Mouse (Mus musculus) forebrain, embryonic 14.5 days (tissue): ENCODE results near the gene Nebl. TPM values are rescaled to one million over a fixed set of nuclear protein-coding genes. Genes with fewer than 3 reads are reported as not detected.

Source experiments
- ATAC-seq: fragments of 200-750 bp; cut with Nextera tagmentation; 2 replicates; pipeline ENCODE4 v1.8.0; 2017; ENCODE audit warnings: mild to moderate bottlenecking, moderate library complexity
- DNase-seq: peaks from one replicate; pipeline ENCODE4 v3.0.0-alpha.2; 2015; ENCODE audit warnings: low spot score
- H3K27ac ChIP-seq: fragments of 300-500 bp; sonication (generic); 2 replicates; pipeline ENCODE4 v1.5.1; 2014; ENCODE audit warnings: low read depth, mild to moderate bottlenecking, control low read depth, low read length, moderate library complexity
- H3K27me3 ChIP-seq: fragments of 300-500 bp; sonication (generic); replicated peaks from 2 replicates; pipeline ENCODE4 v1.6.1; 2014; ENCODE audit warnings: low read length, control low read depth, mixed read lengths; ENCODE audit not compliant: control insufficient read depth, insufficient read depth
- H3K36me3 ChIP-seq: fragments of 300-500 bp; sonication (generic); 2 replicates; pipeline ENCODE4 v1.6.1; 2014; ENCODE audit warnings: low read length, control low read depth; ENCODE audit not compliant: control insufficient read depth, insufficient read depth
- H3K4me1 ChIP-seq: fragments of 300-500 bp; sonication (generic); 2 replicates; pipeline ENCODE4 v1.6.1; 2014; ENCODE audit warnings: antibody characterized with exemption, low read length, control low read depth; ENCODE audit not compliant: control insufficient read depth, insufficient read depth
- H3K4me2 ChIP-seq: fragments of 300-500 bp; sonication (generic); 2 replicates; pipeline ENCODE4 v1.6.1; 2014; ENCODE audit warnings: mild to moderate bottlenecking, control low read depth, low read length
- H3K4me3 ChIP-seq: fragments of 300-500 bp; sonication (generic); 2 replicates; pipeline ENCODE4 v1.5.1; 2014; ENCODE audit warnings: low read depth, low read length, control low read depth
- H3K9ac ChIP-seq: fragments of 300-500 bp; sonication (generic); 2 replicates; pipeline ENCODE4 v1.6.1; 2014; ENCODE audit warnings: mild to moderate bottlenecking, low read length, control low read depth, moderate library complexity
- H3K9me3 ChIP-seq: fragments of 300-500 bp; sonication (generic); replicated peaks from 2 replicates; pipeline ENCODE4 v1.6.1; 2016; ENCODE audit warnings: low read length, control low read depth, mixed read lengths; ENCODE audit not compliant: control insufficient read depth
- WGBS: fragments of 180-500 bp; shearing (Covaris S2); extraction: QIAGEN DNeasy Blood & Tissue Kit; methylation state at CpG from one replicate; pipeline ENCODE4 v1.1.7; 2014; 5-methylcytosine and 5-hydroxymethylcytosine counted together
- polyA plus RNA-seq: library from polyadenylated mRNA; unstranded; fragments of >200 nt; fragmentation: Nextera tagmentation; extraction: Ambion mirVana; gene quantifications from 2 replicates; pipeline ENCODE4 v1.2.1, GENCODE M21; 2014

Gene Nebl
- polyA plus RNA-seq, 1 experiment from 2014 or later, result 3.5 TPM

DNA sequence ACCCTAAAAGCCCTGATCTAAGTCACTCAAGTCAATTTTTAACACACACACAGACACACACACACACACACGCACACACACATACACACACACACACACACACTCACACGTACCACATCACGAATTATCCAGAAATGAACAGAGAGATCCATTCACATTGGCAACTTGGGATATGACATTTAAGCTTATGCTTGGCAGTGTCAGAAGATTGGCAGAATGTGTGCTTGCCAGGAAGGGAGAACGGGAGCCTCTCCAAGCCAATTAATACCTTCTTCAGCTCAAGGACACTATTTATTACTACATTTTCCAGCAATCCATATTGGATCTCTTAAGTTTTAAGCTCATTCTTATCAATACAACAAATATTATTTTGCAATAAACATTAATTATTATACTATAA is 303.1 kb downstream of the Nebl start:
- H3K36me3 ChIP-seq, result no peaks in the 10 kb centered on the region
- H3K27ac ChIP-seq, result no peak overlapping the region
- no peak overlapping the region for H3K4me3 ChIP-seq
- peak; percentile 50; the same call in 1 of the 2 replicates for ATAC-seq
- H3K27me3 ChIP-seq, result no peaks in the 10 kb centered on the region
- WGBS, result 74% methylated on average over 4 of the region's 4 CpGs
- H3K9me3 ChIP-seq, result no peaks in the 10 kb centered on the region
- H3K4me2 ChIP-seq, result no peak overlapping the region
- no peak overlapping the region for H3K9ac ChIP-seq
- DNase-seq, result peak; percentile 63
- no peaks in the 10 kb centered on the region for H3K4me1 ChIP-seq

GRCm38 (mm10) chr2:17422967-17423366 is 308.3 kb downstream of the Nebl start:
- H3K4me2 ChIP-seq, result no peak overlapping the region
- WGBS, result 2% methylated on average over 1 of the region's 1 CpGs

GRCm38 (mm10) chr2:17415347-17415746 is 315.9 kb downstream of the Nebl start:
- Histone ChIP-seq H3K36me3 (no peaks in the 10 kb centered on the region), H3K4me1 (no peaks in the 10 kb centered on the region), H3K9me3 (no peaks in the 10 kb centered on the region), H3K4me2 (no peak overlapping the region), H3K4me3 (no peak overlapping the region), H3K9ac (no peak overlapping the region), H3K27ac (no peak overlapping the region), H3K27me3 (no peaks in the 10 kb centered on the region)
- WGBS, result 24% methylated on average over 4 of the region's 4 CpGs
- peak; percentile 70 for DNase-seq
- 0 out of 2 replicates have a peak, but pooled peaks have one; percentile 29 for ATAC-seq

More at GRCm38 (mm10) chr2:17422967-17423366, 308.3 kb downstream of the Nebl start:
- no peak overlapping the region for H3K9ac ChIP-seq
- peak; percentile 89 for DNase-seq
- no peak overlapping the region for H3K27ac ChIP-seq
- no peaks in the 10 kb centered on the region for H3K9me3 ChIP-seq
- H3K4me3 ChIP-seq, result no peak overlapping the region
- H3K27me3 ChIP-seq, result no peaks in the 10 kb centered on the region
- H3K4me1 ChIP-seq, result no peaks in the 10 kb centered on the region
- no peaks in the 10 kb centered on the region for H3K36me3 ChIP-seq
- peak; percentile 79; the same call in 1 of the 2 replicates for ATAC-seq

DNA sequence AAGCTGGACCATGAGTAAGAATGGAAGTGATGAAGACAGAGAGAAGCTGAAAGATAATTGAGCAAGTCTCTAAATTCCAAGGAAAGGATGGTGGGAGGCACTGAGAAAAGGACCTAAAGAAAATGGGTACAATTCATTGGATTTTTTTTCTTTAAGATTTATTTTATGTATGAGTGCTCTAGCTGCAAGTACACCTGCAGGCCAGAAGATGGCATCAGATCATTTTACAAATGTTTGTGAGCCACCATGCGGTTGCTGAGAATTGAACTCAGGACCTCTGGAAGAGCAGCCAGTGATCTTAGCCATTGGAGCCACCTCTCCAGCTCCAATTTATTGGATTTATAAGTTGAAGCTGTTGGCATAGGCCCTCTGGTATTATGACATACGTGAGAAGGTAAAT is 316.9 kb downstream of the Nebl start:
- no peak overlapping the region for H3K9ac ChIP-seq
- H3K27me3 ChIP-seq, result no peaks in the 10 kb centered on the region
- H3K4me1 ChIP-seq, result no peaks in the 10 kb centered on the region
- H3K4me2 ChIP-seq, result no peak overlapping the region
- 83% methylated on average over 2 of the region's 2 CpGs for WGBS
- no peak overlapping the region for H3K4me3 ChIP-seq
- DNase-seq, result no peak
- ATAC-seq, result no peak
- H3K9me3 ChIP-seq, result no peaks in the 10 kb centered on the region
- H3K27ac ChIP-seq, result no peak overlapping the region
- H3K36me3 ChIP-seq, result no peaks in the 10 kb centered on the region

DNA sequence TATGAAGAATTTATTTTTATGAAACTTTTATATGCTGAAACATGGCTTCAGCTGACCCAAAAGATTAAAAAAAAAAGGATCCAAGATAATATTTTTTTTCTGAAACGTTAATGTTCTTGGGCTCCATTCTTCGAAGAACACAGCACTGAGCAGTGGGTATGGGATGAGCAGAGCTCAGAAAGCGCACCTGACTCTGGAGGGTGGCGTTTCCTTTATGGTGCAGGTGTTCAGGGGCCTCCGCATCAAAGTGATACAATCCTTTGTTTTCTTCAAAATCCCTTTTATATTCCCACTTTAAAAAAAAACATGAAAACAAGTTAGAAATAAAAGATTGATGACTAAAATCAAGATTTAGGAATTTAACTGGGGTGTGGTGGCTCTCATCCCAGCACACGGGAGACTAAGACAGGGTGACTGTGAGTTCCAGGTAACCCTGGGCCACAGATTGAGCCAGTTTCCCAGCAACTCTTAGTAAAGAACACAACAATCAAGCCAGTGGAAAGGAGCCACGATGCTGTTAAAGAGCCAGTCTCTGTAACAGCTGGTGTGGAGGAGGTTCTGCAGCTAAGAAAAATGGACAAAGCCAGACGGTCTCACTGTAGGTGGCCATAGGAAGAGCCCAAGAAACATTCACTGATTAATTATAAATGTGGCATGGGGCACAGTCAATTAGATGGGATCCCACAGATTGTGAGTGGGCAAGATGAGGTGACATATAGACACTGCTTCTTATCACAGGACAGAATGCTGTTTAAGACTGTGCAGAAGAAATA is 317.6 kb downstream of the Nebl start:
- whole genome bisulfite sequencing, result 66% methylated on average over 8 of the region's 8 CpGs
- ATAC-seq, result no peak
- H3K27ac ChIP-seq, result no peak overlapping the region
- H3K9ac ChIP-seq, result no peak overlapping the region
- H3K27me3 ChIP-seq, result no peaks in the 10 kb centered on the region
- no peaks in the 10 kb centered on the region for H3K36me3 ChIP-seq
- no peak overlapping the region for H3K4me3 ChIP-seq
- H3K9me3 ChIP-seq, result no peaks in the 10 kb centered on the region
- H3K4me1 ChIP-seq, result no peaks in the 10 kb centered on the region
- no peak overlapping the region for H3K4me2 ChIP-seq
- DNase-seq, result no peak

GRCm38 (mm10) chr2:17409276-17409675 is 322.0 kb downstream of the Nebl start:
- H3K27ac ChIP-seq, result no peak overlapping the region
- no peak for ATAC-seq
- H3K9ac ChIP-seq, result no peak overlapping the region
- H3K27me3 ChIP-seq, result no peaks in the 10 kb centered on the region
- H3K36me3 ChIP-seq, result no peaks in the 10 kb centered on the region
- H3K4me1 ChIP-seq, result no peaks in the 10 kb centered on the region
- no peak overlapping the region for H3K4me3 ChIP-seq
- no peak for DNase-seq
- no peaks in the 10 kb centered on the region for H3K9me3 ChIP-seq
- 86% methylated on average over 5 of the region's 5 CpGs for WGBS
- H3K4me2 ChIP-seq, result no peak overlapping the region

GRCm38 (mm10) chr2:17405899-17406531 is 325.2 kb downstream of the Nebl start:
- ATAC-seq (no peak), DNase-seq (no peak)
- H3K36me3 ChIP-seq, result no peaks in the 10 kb centered on the region
- no peak overlapping the region for H3K27ac ChIP-seq
- no peak overlapping the region for H3K4me2 ChIP-seq
- WGBS, result 79% methylated on average over 4 of the region's 4 CpGs
- H3K9ac ChIP-seq, result no peak overlapping the region
- H3K27me3 ChIP-seq, result no peaks in the 10 kb centered on the region
- H3K4me3 ChIP-seq, result no peak overlapping the region
- no peaks in the 10 kb centered on the region for H3K9me3 ChIP-seq
- H3K4me1 ChIP-seq, result no peaks in the 10 kb centered on the region

DNA sequence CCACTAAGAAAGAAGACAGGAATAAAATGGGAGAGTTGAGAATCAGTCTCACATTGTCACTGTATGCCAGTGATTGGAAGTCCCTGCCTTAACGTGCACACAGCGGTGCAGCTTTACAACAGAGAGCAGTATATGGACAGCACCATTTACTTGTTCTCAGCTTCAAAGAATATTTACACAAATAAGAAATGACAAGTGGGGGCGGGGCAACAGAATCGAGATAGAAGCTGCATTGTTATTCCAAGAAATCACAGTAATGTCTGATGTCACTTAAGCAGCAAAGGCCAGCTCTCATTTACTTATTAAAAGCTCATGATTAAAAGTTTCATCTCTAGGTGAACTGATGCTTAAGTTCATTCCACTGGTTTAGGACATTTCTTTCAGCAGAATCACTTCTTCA is 328.8 kb downstream of the Nebl start:
- H3K4me3 ChIP-seq, result no peak overlapping the region
- DNase-seq (no peak), ATAC-seq (no peak)
- H3K9ac ChIP-seq, result no peak overlapping the region
- no peaks in the 10 kb centered on the region for H3K9me3 ChIP-seq
- H3K27me3 ChIP-seq, result no peaks in the 10 kb centered on the region
- H3K4me1 ChIP-seq, result no peaks in the 10 kb centered on the region
- no peak overlapping the region for H3K27ac ChIP-seq
- 74% methylated on average over 4 of the region's 4 CpGs for WGBS
- no peaks in the 10 kb centered on the region for H3K36me3 ChIP-seq
- H3K4me2 ChIP-seq, result no peak overlapping the region

DNA sequence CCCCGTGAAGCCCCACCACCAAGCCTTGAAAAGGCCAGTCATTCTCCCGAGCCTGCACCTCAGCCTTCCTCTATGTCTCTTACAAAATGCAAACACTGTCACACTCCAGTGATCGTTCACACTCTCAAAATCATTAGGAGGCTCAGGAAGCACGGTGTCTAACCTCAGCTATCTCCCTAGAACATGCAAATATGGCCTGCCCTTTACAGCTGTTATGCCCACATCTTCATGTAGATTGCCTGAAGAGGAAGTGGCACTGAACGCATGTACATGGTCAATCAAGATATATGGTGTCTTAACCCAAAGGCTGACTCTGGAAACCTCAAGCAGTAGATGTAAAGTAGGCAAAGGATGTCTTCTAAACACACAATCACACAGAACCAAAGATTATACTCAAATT is 335.0 kb downstream of the Nebl start:
- ATAC-seq, result no peak
- WGBS, result 86% methylated on average over 5 of the region's 5 CpGs
- H3K4me1 ChIP-seq, result no peaks in the 10 kb centered on the region

More for the DNA sequence above, 335.0 kb downstream of the Nebl start:
- Histone ChIP-seq H3K27me3 (no peaks in the 10 kb centered on the region), H3K27ac (no peak overlapping the region), H3K4me2 (no peak overlapping the region), H3K9me3 (no peaks in the 10 kb centered on the region), H3K9ac (no peak overlapping the region), H3K36me3 (no peaks in the 10 kb centered on the region), H3K4me3 (no peak overlapping the region)
- DNase-seq, result no peak
